Mouse (Mus musculus): ENCODE measurements around the gene Sema5b. TPM values are rescaled to one million over a fixed set of nuclear protein-coding genes. Genes with fewer than 3 reads are reported as not detected.

Gene Sema5b
- polyA plus RNA-seq, 1 experiment from 2014 or later: 25.6 TPM

GRCm38 (mm10) chr16:35524200-35524599 lies 16.7 kb upstream of the Sema5b start:
- H3K4me1 ChIP-seq (replicated peaks): 0 out of 2 replicates have a peak, but pooled peaks cover 5% of the 10 kb centered on the region
- H3K27me3 ChIP-seq: no peaks in the 10 kb centered on the region
- WGBS: 51% methylated on average over 4 of the region's 4 CpGs
- H3K36me3 ChIP-seq: no peaks in the 10 kb centered on the region
- ATAC-seq (ENCODE audit: low FRiP score, low read depth): no peak
- H3K27ac ChIP-seq (replicated peaks): no peak overlapping the region
- H3K4me3 ChIP-seq: no peak overlapping the region
- H3K4me2 ChIP-seq: no peak overlapping the region
- no peaks in the 10 kb centered on the region for H3K9me3 ChIP-seq
- no peak overlapping the region for H3K9ac ChIP-seq

DNA sequence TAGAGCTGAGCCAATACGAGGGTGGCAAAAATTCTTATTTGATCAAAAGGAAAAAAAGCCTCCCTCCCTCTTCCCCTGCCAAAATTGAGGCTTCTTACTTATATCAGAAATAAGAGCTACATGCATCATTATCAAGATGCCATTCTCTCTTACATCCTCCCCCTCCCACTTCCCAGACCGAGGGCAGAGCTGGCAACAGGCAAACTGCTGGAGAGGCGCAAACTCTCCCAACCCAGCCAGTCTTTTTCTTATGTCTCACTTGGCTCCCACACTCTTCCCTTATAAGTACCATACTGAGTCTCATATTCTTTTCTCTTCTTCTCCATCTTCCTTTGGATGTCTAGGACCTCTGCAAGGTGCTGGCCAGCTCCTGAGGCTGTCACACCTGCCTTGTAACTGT lies 6.3 kb upstream of the Sema5b start:
- Histone ChIP-seq H3K4me3 (no peak overlapping the region), H3K27me3 (no peaks in the 10 kb centered on the region), H3K4me2 (no peak overlapping the region), H3K27ac (replicated peaks) (no peak overlapping the region), H3K9ac (no peak overlapping the region), H3K4me1 (replicated peaks) (0 out of 2 replicates have a peak, but pooled peaks cover under 1% of the 10 kb centered on the region), H3K36me3 (no peaks in the 10 kb centered on the region), H3K9me3 (no peaks in the 10 kb centered on the region)
- 78% methylated on average over 3 of the region's 3 CpGs for WGBS
- no peak for ATAC-seq (ENCODE audit: low FRiP score, low read depth)

GRCm38 (mm10) chr16:35537651-35538050 lies 3.3 kb upstream of the Sema5b start:
- no peaks in the 10 kb centered on the region for H3K27me3 ChIP-seq
- peaks cover 21% of the 10 kb centered on the region for H3K4me1 ChIP-seq (replicated peaks)
- H3K9me3 ChIP-seq: no peaks in the 10 kb centered on the region
- H3K36me3 ChIP-seq: no peaks in the 10 kb centered on the region
- H3K9ac ChIP-seq: no peak overlapping the region
- H3K4me3 ChIP-seq: no peak overlapping the region
- no peak for ATAC-seq (ENCODE audit: low FRiP score, low read depth)
- no peak overlapping the region for H3K27ac ChIP-seq (replicated peaks)
- WGBS: 76% methylated on average over 8 of the region's 8 CpGs
- H3K4me2 ChIP-seq: no peak overlapping the region

- Histone ChIP-seq H3K9me3 (no peaks in the 10 kb centered on the region), H3K4me3 (no peak overlapping the region), H3K9ac (no peak overlapping the region), H3K4me2 (no peak overlapping the region), H3K27me3 (no peaks in the 10 kb centered on the region), H3K27ac (replicated peaks) (no peak overlapping the region), H3K36me3 (no peaks in the 10 kb centered on the region), H3K4me1 (replicated peaks) (peaks cover 29% of the 10 kb centered on the region)
- ATAC-seq (ENCODE audit: low FRiP score, low read depth): no peak
- WGBS: 64% methylated on average over 10 of the region's 10 CpGs
Observed at GRCm38 (mm10) chr16:35539041-35539440, 1.9 kb upstream of the Sema5b start.

DNA sequence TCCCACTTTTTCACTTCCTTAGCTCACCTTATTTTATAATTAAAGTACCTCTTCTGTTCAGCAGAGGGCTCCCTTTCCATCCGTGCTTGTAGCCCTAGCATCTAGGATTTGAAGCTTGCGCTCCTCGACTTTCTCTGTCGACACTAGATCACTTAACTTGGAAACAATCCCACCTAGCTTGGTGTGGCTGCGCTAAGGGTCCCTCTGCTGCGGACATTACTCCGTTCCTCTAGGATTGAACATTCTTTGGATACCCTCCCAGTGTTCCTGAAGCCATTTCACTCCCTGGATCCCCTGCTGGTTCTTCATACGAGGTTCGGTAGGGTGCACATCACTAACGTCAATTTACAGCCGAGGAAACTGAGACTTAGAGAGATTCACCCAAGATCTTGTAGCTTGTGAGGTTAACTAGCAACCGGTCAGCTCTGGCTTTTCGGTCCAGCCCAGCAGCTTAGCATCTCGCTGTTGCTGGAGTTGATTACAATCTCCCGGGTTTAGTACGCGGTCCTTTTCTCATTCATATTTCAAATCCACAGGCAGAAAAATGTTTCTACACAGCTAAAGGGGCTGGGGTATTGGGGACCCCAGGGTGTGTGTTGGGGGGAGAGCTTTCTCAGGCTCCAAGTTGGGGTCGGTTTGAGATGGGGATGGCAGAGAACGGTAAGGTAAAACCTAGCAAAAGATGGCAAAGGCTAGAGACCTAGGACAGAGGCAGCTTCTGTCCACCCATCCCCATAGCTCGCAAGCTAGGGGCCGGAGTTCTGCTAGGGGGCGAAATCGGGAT lies 420 bp upstream of the Sema5b start:
- Histone ChIP-seq H3K36me3 (no peaks in the 10 kb centered on the region), H3K9me3 (no peaks in the 10 kb centered on the region), H3K4me1 (replicated peaks) (peaks cover 29% of the 10 kb centered on the region), H3K27ac (replicated peaks) (peak overlapping the region; percentile 60; the same call in 1 of the 2 replicates), H3K4me2 (peak overlapping the region; percentile 96), H3K4me3 (peak overlapping the region; percentile 57), H3K9ac (peak overlapping the region; percentile 75), H3K27me3 (no peaks in the 10 kb centered on the region)
- peak; percentile 6; the same call in 1 of the 2 replicates for ATAC-seq (ENCODE audit: low FRiP score, low read depth)
- WGBS: under 1% methylated on average over 21 of the region's 23 CpGs

- peak; percentile 40 for ATAC-seq (ENCODE audit: low FRiP score, low read depth)
- no peaks in the 10 kb centered on the region for H3K27me3 ChIP-seq
- peak overlapping the region; percentile 60 for H3K27ac ChIP-seq (replicated peaks)
- H3K9ac ChIP-seq: peak overlapping the region; percentile 75
- no peaks in the 10 kb centered on the region for H3K9me3 ChIP-seq
- peaks cover 29% of the 10 kb centered on the region for H3K4me1 ChIP-seq (replicated peaks)
- WGBS: under 1% methylated on average over 53 of the region's 54 CpGs
- H3K4me3 ChIP-seq: peak overlapping the region; percentile 57
- H3K36me3 ChIP-seq: no peaks in the 10 kb centered on the region
- H3K4me2 ChIP-seq: peak overlapping the region; percentile 96
Observed at GRCm38 (mm10) chr16:35541661-35542420, 896 bp downstream of the Sema5b start.

DNA sequence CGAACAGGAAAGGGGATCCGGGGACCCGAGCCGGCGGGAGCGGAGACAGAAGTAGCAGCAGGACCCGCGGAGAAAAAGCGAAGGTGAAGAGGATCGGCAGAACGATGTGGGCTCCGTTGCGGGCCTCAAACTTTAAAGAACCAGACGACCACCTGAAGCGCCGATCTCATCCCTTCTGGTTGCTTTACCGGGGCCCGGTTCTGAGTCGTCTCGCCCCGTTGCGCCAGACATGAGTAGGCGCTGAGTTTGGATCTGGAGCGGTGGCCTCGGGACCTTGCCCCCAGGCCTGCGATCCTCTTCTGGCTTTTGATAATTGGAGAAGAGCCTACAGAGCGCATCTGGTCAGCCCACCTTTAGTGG lies 1.5 kb downstream of the Sema5b start:
- Histone ChIP-seq H3K4me2 (peak overlapping the region; percentile 96), H3K9me3 (no peaks in the 10 kb centered on the region), H3K27me3 (no peaks in the 10 kb centered on the region), H3K4me1 (replicated peaks) (peaks cover 29% of the 10 kb centered on the region), H3K4me3 (peak overlapping the region; percentile 57), H3K27ac (replicated peaks) (peak overlapping the region; percentile 60; the same call in 1 of the 2 replicates), H3K36me3 (no peaks in the 10 kb centered on the region), H3K9ac (peak overlapping the region; percentile 75)
- 1% methylated on average over 27 of the region's 27 CpGs for WGBS
- no peak for ATAC-seq (ENCODE audit: low FRiP score, low read depth)

GRCm38 (mm10) chr16:35545723-35546122 lies 4.8 kb downstream of the Sema5b start:
- WGBS: 80% methylated on average over 4 of the region's 4 CpGs
- no peaks in the 10 kb centered on the region for H3K9me3 ChIP-seq
- H3K4me2 ChIP-seq: no peak overlapping the region
- no peaks in the 10 kb centered on the region for H3K27me3 ChIP-seq
- H3K9ac ChIP-seq: no peak overlapping the region
- no peak overlapping the region for H3K27ac ChIP-seq (replicated peaks)
- H3K4me1 ChIP-seq (replicated peaks): peaks cover 20% of the 10 kb centered on the region
- no peak overlapping the region for H3K4me3 ChIP-seq
- ATAC-seq (ENCODE audit: low FRiP score, low read depth): no peak
- H3K36me3 ChIP-seq: no peaks in the 10 kb centered on the region

DNA sequence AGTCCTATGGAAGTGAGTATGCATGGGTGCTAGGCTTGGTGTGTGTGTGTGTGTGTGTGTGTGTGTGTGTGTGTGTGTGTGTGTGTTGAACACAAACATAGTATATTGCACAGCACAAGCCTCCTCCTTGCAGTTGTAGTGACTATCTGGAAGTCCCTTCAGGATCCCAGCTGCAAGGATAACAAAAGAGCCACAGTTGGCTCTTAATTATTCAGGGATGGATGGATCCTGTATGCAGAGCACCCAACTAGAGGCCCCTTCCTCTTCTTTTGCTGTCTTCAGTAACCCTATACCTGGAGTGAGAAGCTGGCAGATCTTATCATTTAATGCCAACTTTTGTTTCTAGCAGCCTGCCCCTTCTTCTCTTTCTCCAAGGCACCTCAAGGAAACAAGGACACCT lies 7.0 kb downstream of the Sema5b start:
- Histone ChIP-seq H3K27me3 (no peaks in the 10 kb centered on the region), H3K36me3 (no peaks in the 10 kb centered on the region), H3K27ac (replicated peaks) (no peak overlapping the region), H3K4me1 (replicated peaks) (peaks cover 5% of the 10 kb centered on the region), H3K4me2 (no peak overlapping the region), H3K9ac (no peak overlapping the region), H3K4me3 (no peak overlapping the region), H3K9me3 (no peaks in the 10 kb centered on the region)
- ATAC-seq (ENCODE audit: low FRiP score, low read depth): no peak

DNA sequence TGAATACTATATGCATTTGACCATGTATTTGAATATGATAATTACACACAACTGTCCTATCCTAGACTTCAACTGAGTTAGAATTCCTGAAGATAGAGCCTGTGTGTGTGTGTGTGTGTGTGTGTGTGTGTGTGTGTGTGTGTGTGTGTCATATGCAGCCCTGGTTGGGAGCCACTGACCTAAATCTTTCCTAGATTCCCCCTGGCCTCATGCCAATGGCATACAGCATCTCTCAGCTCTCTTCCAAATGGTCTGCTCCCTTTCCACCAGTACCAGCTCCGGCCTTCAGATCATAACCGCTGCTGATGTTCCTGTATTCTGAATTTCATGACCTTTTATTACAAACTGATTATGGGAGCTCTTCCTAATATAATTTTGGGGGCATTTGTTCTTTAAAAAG lies 8.4 kb downstream of the Sema5b start:
- no peaks in the 10 kb centered on the region for H3K4me1 ChIP-seq (replicated peaks)
- 78% methylated on average over 2 of the region's 2 CpGs for WGBS
- H3K9me3 ChIP-seq: no peaks in the 10 kb centered on the region
- H3K4me2 ChIP-seq: no peak overlapping the region
- H3K9ac ChIP-seq: no peak overlapping the region
- no peaks in the 10 kb centered on the region for H3K36me3 ChIP-seq
- ATAC-seq (ENCODE audit: low FRiP score, low read depth): no peak
- no peak overlapping the region for H3K27ac ChIP-seq (replicated peaks)
- H3K4me3 ChIP-seq: no peak overlapping the region
- no peaks in the 10 kb centered on the region for H3K27me3 ChIP-seq

DNA sequence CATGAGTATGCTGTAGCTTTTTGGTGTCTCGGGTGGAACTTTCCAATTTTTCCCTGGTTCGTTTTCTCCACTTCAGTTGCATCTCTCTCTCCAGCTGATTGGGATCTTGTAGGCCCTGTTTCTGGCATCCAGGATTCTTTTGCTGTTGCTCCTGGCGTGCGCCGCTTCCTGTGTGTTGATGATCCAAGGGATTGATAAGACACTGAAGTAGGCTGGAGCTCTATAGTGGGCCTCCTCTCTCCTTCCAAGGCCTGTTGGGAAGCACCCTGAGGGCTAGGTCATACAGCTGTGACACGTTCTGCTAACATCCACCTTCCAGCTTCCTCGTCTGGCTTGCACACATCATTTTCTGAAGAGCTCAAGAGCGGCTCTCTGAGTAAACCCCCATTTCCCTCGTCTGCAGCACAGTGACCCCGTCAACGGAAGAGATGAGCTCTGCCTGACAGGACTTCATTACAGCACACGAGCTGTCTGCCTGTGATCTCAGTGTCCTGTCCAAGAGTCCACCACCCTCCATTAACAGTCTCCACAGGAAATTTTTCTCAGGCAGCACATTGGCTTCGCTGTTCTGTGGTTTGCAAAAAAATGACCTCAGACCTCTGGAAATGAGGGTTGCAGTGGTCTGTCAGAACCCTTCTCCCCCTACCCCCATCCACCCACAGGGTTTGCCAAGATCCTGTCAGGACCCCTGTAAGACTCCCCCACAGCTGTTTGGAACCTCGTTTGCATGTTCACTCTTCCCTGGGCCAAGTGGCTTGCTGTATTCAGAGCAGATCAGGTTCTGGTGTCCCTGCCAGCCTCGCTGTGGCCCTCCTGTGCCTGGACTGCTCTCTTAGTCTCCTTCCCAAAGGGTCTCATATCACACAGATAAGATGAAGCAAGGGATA lies 14.9 kb downstream of the Sema5b start:
- Histone ChIP-seq H3K4me3 (no peak overlapping the region), H3K27ac (replicated peaks) (no peak overlapping the region), H3K9me3 (no peaks in the 10 kb centered on the region), H3K36me3 (no peaks in the 10 kb centered on the region), H3K4me1 (replicated peaks) (peaks cover 28% of the 10 kb centered on the region), H3K4me2 (no peak overlapping the region), H3K27me3 (no peaks in the 10 kb centered on the region), H3K9ac (no peak overlapping the region)
- WGBS: 63% methylated on average over 15 of the region's 15 CpGs
- ATAC-seq (ENCODE audit: low FRiP score, low read depth): peak; percentile 39; the same call in 1 of the 2 replicates
